Mouse (Mus musculus) hindbrain, embryonic 13.5 days (tissue): ENCODE data around the gene 1110008P14Rik. TPM values are rescaled to one million over a fixed set of nuclear protein-coding genes. Genes with fewer than 3 reads are reported as not detected.

Experiments
- ATAC-seq: fragments of 200-750 bp; cut with Nextera tagmentation; 2 replicates; pipeline ENCODE4 v1.8.0; 2017; ENCODE audit warnings: moderate TSS enrichment; ENCODE audit not compliant: low FRiP score
- H3K27ac ChIP-seq: fragments of 300-500 bp; sonication (generic); 2 replicates; pipeline ENCODE4 v1.5.1; 2015; ENCODE audit warnings: inconsistent platforms, mild to moderate bottlenecking, moderate library complexity
- H3K27me3 ChIP-seq: fragments of 300-500 bp; sonication (generic); 2 replicates; pipeline ENCODE4 v1.6.1; 2015; ENCODE audit warnings: mild to moderate bottlenecking, inconsistent platforms
- H3K36me3 ChIP-seq: fragments of 300-500 bp; sonication (generic); 2 replicates; pipeline ENCODE4 v1.6.1; 2015; ENCODE audit warnings: mild to moderate bottlenecking, inconsistent platforms
- H3K4me1 ChIP-seq: fragments of 300-500 bp; sonication (generic); replicated peaks from 2 replicates; pipeline ENCODE4 v1.6.1; 2015; ENCODE audit warnings: inconsistent platforms
- H3K4me2 ChIP-seq: fragments of 300-500 bp; sonication (generic); 2 replicates; pipeline ENCODE4 v1.6.1; 2015; ENCODE audit warnings: inconsistent platforms, mild to moderate bottlenecking, moderate library complexity
- H3K4me3 ChIP-seq: fragments of 300-500 bp; sonication (generic); 2 replicates; pipeline ENCODE4 v1.5.1; 2015; ENCODE audit warnings: mild to moderate bottlenecking, inconsistent platforms
- H3K9ac ChIP-seq: fragments of 300-500 bp; sonication (generic); 2 replicates; pipeline ENCODE4 v1.6.1; 2015; ENCODE audit warnings: mild to moderate bottlenecking, inconsistent platforms
- H3K9me3 ChIP-seq: fragments of 300-500 bp; sonication (generic); 2 replicates; pipeline ENCODE4 v1.6.1; 2016; ENCODE audit warnings: inconsistent platforms
- WGBS: fragments of 180-500 bp; shearing (Covaris S2); methylation state at CpG from one replicate; pipeline ENCODE4 v1.1.7; 2015; 5-methylcytosine and 5-hydroxymethylcytosine counted together
- polyA plus RNA-seq: library from polyadenylated mRNA; unstranded; fragments of >200 nt; fragmentation: Nextera tagmentation; extraction: Ambion mirVana; gene quantifications from 2 replicates; pipeline ENCODE4 v1.2.1, GENCODE M21; 2015

The 1110008P14Rik gene
- polyA plus RNA-seq, 1 experiment from 2014 or later, result 108 TPM

DNA sequence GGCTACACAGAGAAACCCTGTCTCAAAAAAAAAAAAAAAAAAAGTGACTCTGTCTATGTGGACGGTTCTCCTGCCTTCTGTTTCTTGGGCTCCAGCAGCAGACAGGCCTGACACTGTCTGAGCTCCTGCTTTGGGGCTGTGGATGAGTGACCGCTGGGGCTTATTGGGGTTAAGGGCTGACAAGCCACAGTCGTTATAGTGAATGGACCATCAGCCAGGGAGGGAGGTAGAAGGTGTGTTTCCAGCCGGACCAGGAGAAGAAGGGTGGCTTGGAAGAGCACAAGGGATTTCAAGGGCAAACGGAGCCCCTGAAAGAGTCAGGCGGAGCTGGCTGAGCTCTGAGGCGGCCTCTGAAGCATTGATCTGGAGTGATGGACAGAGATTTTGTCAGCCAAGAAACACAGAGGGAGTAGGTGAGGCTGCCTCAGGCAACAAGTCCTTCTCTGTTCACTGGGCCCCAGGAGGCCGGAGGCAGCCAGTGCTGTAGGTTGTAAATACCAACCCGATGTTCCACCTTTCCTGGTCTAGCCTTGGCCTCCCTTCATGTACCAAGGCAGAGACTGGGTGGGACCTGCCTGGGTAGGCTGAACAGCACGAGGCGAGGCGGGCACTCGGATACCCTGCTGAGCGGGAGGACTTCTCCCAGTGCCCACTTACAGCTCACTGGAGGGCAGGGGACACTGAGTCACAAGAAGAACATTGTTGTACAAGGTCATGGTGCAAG lies 37.0 kb downstream of the 1110008P14Rik start:
- Histone ChIP-seq H3K9me3 (no peaks in the 10 kb centered on the region), H3K4me3 (no peak overlapping the region), H3K9ac (no peak overlapping the region), H3K4me1 (peaks cover 28% of the 10 kb centered on the region), H3K27ac (no peak overlapping the region), H3K36me3 (peaks cover 37% of the 10 kb centered on the region), H3K4me2 (no peak overlapping the region), H3K27me3 (0 out of 2 replicates have a peak, but pooled peaks cover 2% of the 10 kb centered on the region)
- ATAC-seq, result no peak
- 66% methylated on average over 14 of the region's 14 CpGs for WGBS

DNA sequence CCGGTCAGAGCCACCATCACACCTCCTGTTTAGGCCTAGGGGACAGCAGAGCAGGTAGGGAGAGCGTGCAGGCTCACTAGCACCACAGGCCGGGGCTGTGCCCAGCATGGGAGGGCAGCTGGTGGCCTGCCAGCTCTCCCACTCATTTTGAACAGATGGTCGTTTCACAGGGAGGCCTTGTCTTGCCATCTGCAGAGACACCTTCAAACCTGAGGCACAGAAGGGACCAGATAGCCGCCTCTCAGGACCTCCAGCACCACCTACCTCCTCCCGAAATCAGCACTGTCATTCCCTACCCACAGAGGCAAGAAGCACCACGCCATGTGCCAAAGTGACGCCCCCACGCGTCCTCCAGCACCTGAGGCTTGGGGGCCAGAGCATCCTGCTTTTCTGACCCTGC lies 37.7 kb downstream of the 1110008P14Rik start:
- Histone ChIP-seq H3K9ac (no peak overlapping the region), H3K36me3 (peaks cover 39% of the 10 kb centered on the region)

DNA sequence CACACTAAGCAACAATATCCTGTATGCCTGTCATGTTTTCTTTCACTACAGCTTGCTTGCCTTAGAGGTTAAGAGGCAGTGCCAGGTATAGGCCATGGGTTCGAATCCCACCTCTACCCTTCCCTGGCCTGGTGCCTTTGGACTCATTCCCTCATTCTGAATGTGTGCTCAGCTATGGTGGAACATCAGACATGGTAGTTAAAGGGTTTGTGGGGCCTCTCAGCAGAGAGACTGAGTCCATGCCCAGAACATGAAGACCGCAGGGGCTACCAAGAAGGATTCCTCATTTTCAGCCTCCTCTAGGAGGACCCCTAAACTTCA lies 38.4 kb downstream of the 1110008P14Rik start:
- 94% methylated on average over 2 of the region's 2 CpGs for WGBS

More for the DNA sequence above, 37.7 kb downstream of the 1110008P14Rik start:
- no peak overlapping the region for H3K4me2 ChIP-seq
- no peak for ATAC-seq
- 68% methylated on average over 10 of the region's 10 CpGs for WGBS
- peaks cover 23% of the 10 kb centered on the region for H3K4me1 ChIP-seq
- no peaks in the 10 kb centered on the region for H3K9me3 ChIP-seq
- no peak overlapping the region for H3K4me3 ChIP-seq
- no peaks in the 10 kb centered on the region for H3K27me3 ChIP-seq
- H3K27ac ChIP-seq, result peak overlapping the region; percentile 46; the same call in 1 of the 2 replicates

GRCm38 (mm10) chr2:32342539-32343350 lies 39.0 kb downstream of the 1110008P14Rik start:
- Histone ChIP-seq H3K4me2 (no peak overlapping the region), H3K27ac (peak overlapping the region; percentile 40; the same call in 1 of the 2 replicates), H3K9ac (peak overlapping the region; percentile 35; the same call in 1 of the 2 replicates), H3K27me3 (peaks cover 5% of the 10 kb centered on the region; the same call in 1 of the 2 replicates), H3K4me1 (peaks cover 23% of the 10 kb centered on the region), H3K36me3 (peaks cover 36% of the 10 kb centered on the region), H3K9me3 (no peaks in the 10 kb centered on the region), H3K4me3 (no peak overlapping the region)
- no peak for ATAC-seq
- 69% methylated on average over 6 of the region's 6 CpGs for WGBS

More for the DNA sequence above, 38.4 kb downstream of the 1110008P14Rik start:
- H3K9me3 ChIP-seq, result no peaks in the 10 kb centered on the region
- no peak overlapping the region for H3K4me2 ChIP-seq
- H3K36me3 ChIP-seq, result peaks cover 36% of the 10 kb centered on the region
- peaks cover 23% of the 10 kb centered on the region for H3K4me1 ChIP-seq
- H3K4me3 ChIP-seq, result no peak overlapping the region
- no peaks in the 10 kb centered on the region for H3K27me3 ChIP-seq
- H3K27ac ChIP-seq, result peak overlapping the region; percentile 40; the same call in 1 of the 2 replicates
- H3K9ac ChIP-seq, result no peak overlapping the region
- ATAC-seq, result no peak

DNA sequence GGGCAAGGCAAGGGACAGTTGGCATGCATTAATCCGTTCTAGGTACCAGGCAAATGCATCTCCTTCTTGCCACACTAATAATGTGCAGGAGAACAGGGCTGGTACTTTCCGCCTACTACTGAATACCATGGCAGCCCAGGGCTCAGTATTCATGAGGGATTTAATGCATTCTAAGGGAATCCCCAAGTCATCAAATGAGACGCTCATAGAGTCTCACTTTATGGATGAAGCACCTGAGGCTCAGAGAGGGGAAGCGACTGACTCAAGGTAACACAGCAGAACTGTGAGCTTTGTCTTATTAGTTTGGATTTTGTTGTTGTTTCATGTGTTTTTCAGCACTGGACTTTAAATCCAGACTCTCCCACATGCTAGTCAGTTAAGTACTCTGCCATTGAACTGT lies 39.7 kb downstream of the 1110008P14Rik start:
- Histone ChIP-seq H3K27me3 (peaks cover 10% of the 10 kb centered on the region; the same call in 1 of the 2 replicates), H3K27ac (no peak overlapping the region), H3K4me3 (no peak overlapping the region), H3K4me2 (no peak overlapping the region), H3K36me3 (peaks cover 42% of the 10 kb centered on the region), H3K4me1 (peaks cover 23% of the 10 kb centered on the region), H3K9ac (no peak overlapping the region), H3K9me3 (no peaks in the 10 kb centered on the region)
- WGBS, result 88% methylated on average over 4 of the region's 4 CpGs
- ATAC-seq, result no peak

GRCm38 (mm10) chr2:32341634-32341939 lies 40.2 kb downstream of the 1110008P14Rik start:
- Histone ChIP-seq H3K27ac (no peak overlapping the region), H3K36me3 (peaks cover 47% of the 10 kb centered on the region), H3K27me3 (peaks cover 13% of the 10 kb centered on the region), H3K9ac (no peak overlapping the region), H3K9me3 (no peaks in the 10 kb centered on the region), H3K4me1 (peaks cover 23% of the 10 kb centered on the region), H3K4me3 (no peak overlapping the region), H3K4me2 (no peak overlapping the region)
- 80% methylated on average over 4 of the region's 4 CpGs for WGBS
- ATAC-seq, result no peak

GRCm38 (mm10) chr2:32340836-32341633 lies 40.7 kb downstream of the 1110008P14Rik start:
- Histone ChIP-seq H3K4me2 (no peak overlapping the region), H3K9me3 (no peaks in the 10 kb centered on the region), H3K27me3 (peaks cover 16% of the 10 kb centered on the region), H3K27ac (no peak overlapping the region), H3K9ac (no peak overlapping the region), H3K4me1 (peaks cover 23% of the 10 kb centered on the region), H3K36me3 (peaks cover 52% of the 10 kb centered on the region), H3K4me3 (no peak overlapping the region)
- WGBS, result 85% methylated on average over 13 of the region's 13 CpGs
- no peak for ATAC-seq

GRCm38 (mm10) chr2:32339912-32340642 lies 41.7 kb downstream of the 1110008P14Rik start:
- Histone ChIP-seq H3K27me3 (peaks cover 21% of the 10 kb centered on the region), H3K9me3 (no peaks in the 10 kb centered on the region), H3K4me2 (no peak overlapping the region), H3K4me1 (peaks cover 22% of the 10 kb centered on the region), H3K36me3 (peaks cover 61% of the 10 kb centered on the region), H3K4me3 (no peak overlapping the region), H3K9ac (no peak overlapping the region), H3K27ac (no peak overlapping the region)
- no peak for ATAC-seq
- 39% methylated on average over 26 of the region's 26 CpGs for WGBS

DNA sequence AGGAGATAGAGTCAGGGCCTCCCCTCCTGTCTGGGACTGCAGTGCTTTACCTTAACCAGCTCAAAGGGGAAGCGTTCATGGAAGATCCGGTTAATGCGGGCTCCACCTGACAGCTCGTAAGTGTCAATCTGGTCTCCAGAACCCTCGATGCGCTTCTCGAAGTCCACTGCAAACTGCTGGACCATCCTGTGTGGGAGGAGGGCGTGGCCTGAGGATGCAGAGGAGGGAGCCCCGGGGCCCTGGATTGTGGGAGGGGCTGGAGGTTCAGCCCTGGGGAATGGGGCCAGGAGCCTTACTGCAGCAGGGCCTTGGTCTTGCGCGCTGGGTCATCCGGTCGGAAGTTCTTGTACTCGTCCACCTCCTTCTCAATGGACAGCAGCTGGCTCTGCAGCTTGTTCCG lies 45.9 kb downstream of the 1110008P14Rik start:
- Histone ChIP-seq H3K4me1 (no peaks in the 10 kb centered on the region), H3K4me3 (no peak overlapping the region), H3K9me3 (no peaks in the 10 kb centered on the region), H3K9ac (no peak overlapping the region), H3K27me3 (peaks cover 21% of the 10 kb centered on the region), H3K4me2 (no peak overlapping the region), H3K36me3 (peaks cover 91% of the 10 kb centered on the region), H3K27ac (no peak overlapping the region)
- no peak for ATAC-seq
- 50% methylated on average over 15 of the region's 15 CpGs for WGBS

DNA sequence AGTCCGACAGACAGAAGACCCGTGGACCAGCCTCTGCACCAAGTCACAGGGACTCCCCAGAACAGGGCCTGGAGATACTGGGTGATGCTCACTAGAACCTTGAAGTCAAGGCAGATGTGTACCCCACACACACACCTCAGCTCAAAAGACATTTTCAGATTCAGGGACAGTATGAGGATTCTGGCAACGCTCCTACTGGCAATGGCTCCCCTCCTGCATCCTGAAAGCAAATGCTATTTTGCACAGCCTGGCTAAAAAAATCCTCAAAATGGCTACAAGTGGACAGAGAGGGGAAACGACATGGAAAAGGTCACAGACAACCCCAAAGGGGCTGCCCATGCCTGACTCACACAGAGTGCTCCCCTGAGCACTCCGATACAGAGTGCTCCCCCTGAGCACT lies 49.6 kb downstream of the 1110008P14Rik start:
- H3K9me3 ChIP-seq, result no peaks in the 10 kb centered on the region
- peaks cover 13% of the 10 kb centered on the region for H3K4me1 ChIP-seq
- no peak for ATAC-seq
- H3K9ac ChIP-seq, result no peak overlapping the region
- peaks cover 68% of the 10 kb centered on the region for H3K36me3 ChIP-seq
- H3K27me3 ChIP-seq, result peaks cover 12% of the 10 kb centered on the region
- WGBS, result 87% methylated on average over 5 of the region's 5 CpGs
- no peak overlapping the region for H3K4me3 ChIP-seq
- H3K4me2 ChIP-seq, result no peak overlapping the region
- no peak overlapping the region for H3K27ac ChIP-seq

- Histone ChIP-seq H3K4me1 (peaks cover 13% of the 10 kb centered on the region), H3K27ac (no peak overlapping the region), H3K9me3 (no peaks in the 10 kb centered on the region), H3K4me2 (no peak overlapping the region), H3K4me3 (no peak overlapping the region), H3K9ac (peak overlapping the region; percentile 39), H3K36me3 (peaks cover 45% of the 10 kb centered on the region), H3K27me3 (no peaks in the 10 kb centered on the region; the same call in 1 of the 2 replicates)
- WGBS, result 44% methylated on average over 6 of the region's 6 CpGs
- ATAC-seq, result no peak
These were observed 52.2 kb downstream of the 1110008P14Rik start for GRCm38 (mm10) chr2:32329531-32329930.
